Mouse (Mus musculus) stomach, postnatal 0 days (tissue): ENCODE data around the gene Efcab9. TPM values are rescaled to one million over a fixed set of nuclear protein-coding genes. Genes with fewer than 3 reads are reported as not detected.

ENCODE experiments used
- ATAC-seq: fragments of 200-750 bp; cut with Nextera tagmentation; 2 replicates; pipeline ENCODE4 v1.8.0; 2017; ENCODE audit not compliant: low FRiP score, low TSS enrichment
- DNase-seq: peaks from one replicate; pipeline ENCODE4 v3.0.0-alpha.2; 2016; ENCODE audit warnings: low spot score
- H3K27ac ChIP-seq: fragments of 300-500 bp; sonication (generic); replicated peaks from 2 replicates; pipeline ENCODE4 v1.5.1; 2014; ENCODE audit warnings: mild to moderate bottlenecking, control low read depth
- H3K27me3 ChIP-seq: fragments of 300-500 bp; sonication (generic); 2 replicates; pipeline ENCODE4 v1.6.1; 2014; ENCODE audit warnings: low read length; ENCODE audit not compliant: control insufficient read depth, insufficient read depth
- H3K36me3 ChIP-seq: fragments of 300-500 bp; sonication (generic); 2 replicates; pipeline ENCODE4 v1.6.1; 2014; ENCODE audit warnings: low read length, mixed read lengths; ENCODE audit not compliant: control insufficient read depth, insufficient read depth
- H3K4me1 ChIP-seq: fragments of 300-500 bp; sonication (generic); replicated peaks from 2 replicates; pipeline ENCODE4 v1.6.1; 2014; ENCODE audit warnings: antibody characterized with exemption; ENCODE audit not compliant: control insufficient read depth, insufficient read depth
- H3K4me2 ChIP-seq: fragments of 300-500 bp; sonication (generic); replicated peaks from 2 replicates; pipeline ENCODE4 v1.6.1; 2014; ENCODE audit warnings: low read depth, mild to moderate bottlenecking, control low read depth, moderate library complexity
- H3K4me3 ChIP-seq: fragments of 300-500 bp; sonication (generic); 2 replicates; pipeline ENCODE4 v1.5.1; 2014; ENCODE audit warnings: low read depth, low read length, control low read depth
- H3K9ac ChIP-seq: fragments of 300-500 bp; sonication (generic); 2 replicates; pipeline ENCODE4 v1.6.1; 2014; ENCODE audit warnings: mild to moderate bottlenecking, low read length, control low read depth, mixed read lengths
- H3K9me3 ChIP-seq: fragments of 300-500 bp; sonication (generic); 2 replicates; pipeline ENCODE4 v1.6.1; 2016; ENCODE audit warnings: low read length; ENCODE audit not compliant: control insufficient read depth
- CTCF ChIP-seq: IDR thresholded peaks from 2 replicates; pipeline ENCODE4 v1.5.1; 2016; ENCODE audit warnings: antibody characterized with exemption, low read depth, mild to moderate bottlenecking, moderate library complexity
- EP300 ChIP-seq: optimal IDR thresholded peaks from 2 replicates; pipeline ENCODE3; 2016; ENCODE audit warnings: antibody characterized with exemption
- WGBS: fragments of 180-500 bp; shearing (Covaris S2); extraction: QIAGEN DNeasy Blood & Tissue Kit; methylation state at CpG from one replicate; pipeline ENCODE4 v1.1.7; 2014; 5-methylcytosine and 5-hydroxymethylcytosine counted together
- polyA plus RNA-seq: library from polyadenylated mRNA; unstranded; fragments of >200 nt; fragmentation: Nextera tagmentation; extraction: Ambion mirVana; gene quantifications from 2 replicates; pipeline ENCODE4 v1.2.1, GENCODE M21; 2015

The Efcab9 gene
- polyA plus RNA-seq, 1 experiment from 2014 or later: 0.16 TPM

DNA sequence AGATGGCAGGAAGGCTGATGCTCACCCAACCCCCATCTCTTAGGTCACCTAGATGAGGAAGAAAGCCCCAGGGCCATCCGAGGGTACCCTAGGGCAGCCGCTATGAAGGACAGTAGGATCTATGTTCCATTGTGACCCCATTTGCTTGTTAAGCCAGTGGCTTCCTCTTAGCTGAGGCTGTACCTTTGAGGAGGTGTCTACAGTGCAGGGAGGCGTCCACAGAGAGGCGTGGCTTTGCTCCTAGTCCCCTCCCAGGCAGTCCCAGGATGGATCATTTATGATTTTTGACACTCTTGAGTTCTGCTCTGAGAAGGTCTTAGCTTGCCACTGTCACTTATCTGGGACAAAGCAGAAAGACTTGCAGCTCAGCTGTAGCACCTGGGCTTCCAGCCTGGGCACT is 7.0 kb upstream of the Efcab9 start:
- no peak for TF ChIP-seq EP300
- TF ChIP-seq CTCF: no peak
- Histone ChIP-seq H3K4me2 (no peak overlapping the region), H3K9me3 (no peaks in the 10 kb centered on the region), H3K27me3 (no peaks in the 10 kb centered on the region), H3K9ac (no peak overlapping the region), H3K4me3 (no peak overlapping the region), H3K4me1 (no peaks in the 10 kb centered on the region), H3K27ac (no peak overlapping the region), H3K36me3 (no peaks in the 10 kb centered on the region)
- ATAC-seq (no peak), DNase-seq (no peak)
- WGBS: 80% methylated on average over 4 of the region's 4 CpGs

DNA sequence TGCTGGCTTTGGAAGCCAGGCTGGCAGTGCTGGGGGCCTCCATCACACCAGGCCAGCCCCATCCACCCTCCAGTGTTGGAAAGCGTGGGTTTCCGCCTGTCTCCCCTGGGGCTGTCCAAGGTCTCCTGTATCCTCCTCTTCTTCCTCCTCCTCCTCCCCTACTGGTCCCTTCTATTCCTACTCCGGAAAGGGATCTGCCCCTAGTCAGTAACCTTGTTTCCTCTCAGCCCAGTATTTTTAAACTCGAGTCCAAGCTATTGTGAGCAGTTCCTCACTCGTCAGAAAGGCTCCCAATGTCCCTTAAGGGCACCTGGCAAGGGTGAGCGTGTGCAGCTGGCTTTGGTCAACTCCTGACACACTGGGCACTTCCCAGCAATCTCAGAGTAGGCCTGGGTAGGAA is 6.6 kb upstream of the Efcab9 start:
- H3K9ac ChIP-seq: no peak overlapping the region
- ATAC-seq: no peak
- H3K27ac ChIP-seq: no peak overlapping the region
- H3K4me3 ChIP-seq: no peak overlapping the region
- 68% methylated on average over 6 of the region's 6 CpGs for WGBS
- H3K9me3 ChIP-seq: no peaks in the 10 kb centered on the region
- no peaks in the 10 kb centered on the region for H3K36me3 ChIP-seq
- DNase-seq: no peak
- H3K27me3 ChIP-seq: no peaks in the 10 kb centered on the region
- H3K4me2 ChIP-seq: no peak overlapping the region
- H3K4me1 ChIP-seq: 0 out of 2 replicates have a peak, but pooled peaks cover 3% of the 10 kb centered on the region
- TF ChIP-seq CTCF (no peak), EP300 (no peak)

- Histone ChIP-seq H3K9ac (no peak overlapping the region), H3K4me1 (0 out of 2 replicates have a peak, but pooled peaks cover 3% of the 10 kb centered on the region), H3K9me3 (no peaks in the 10 kb centered on the region), H3K4me2 (no peak overlapping the region), H3K4me3 (no peak overlapping the region), H3K36me3 (no peaks in the 10 kb centered on the region), H3K27me3 (no peaks in the 10 kb centered on the region), H3K27ac (no peak overlapping the region)
- 69% methylated on average over 7 of the region's 7 CpGs for WGBS
- no peak for TF ChIP-seq EP300
- TF ChIP-seq CTCF: no peak
- DNase-seq (no peak), ATAC-seq (no peak)
These were observed 5.1 kb upstream of the Efcab9 start for GRCm38 (mm10) chr11:32536954-32537353.

GRCm38 (mm10) chr11:32535646-32536045 is 3.8 kb upstream of the Efcab9 start:
- Histone ChIP-seq H3K27ac (no peak overlapping the region), H3K9ac (no peak overlapping the region), H3K4me3 (no peak overlapping the region), H3K4me2 (no peak overlapping the region), H3K4me1 (0 out of 2 replicates have a peak, but pooled peaks cover 3% of the 10 kb centered on the region), H3K36me3 (no peaks in the 10 kb centered on the region), H3K9me3 (no peaks in the 10 kb centered on the region), H3K27me3 (no peaks in the 10 kb centered on the region)
- WGBS: 94% methylated on average over 4 of the region's 4 CpGs
- ATAC-seq: no peak
- no peak for TF ChIP-seq CTCF
- no peak for TF ChIP-seq EP300
- no peak for DNase-seq

- Histone ChIP-seq H3K4me2 (no peak overlapping the region; the same call in 1 of the 2 replicates), H3K27ac (no peak overlapping the region), H3K36me3 (no peaks in the 10 kb centered on the region), H3K4me3 (no peak overlapping the region), H3K4me1 (0 out of 2 replicates have a peak, but pooled peaks cover 3% of the 10 kb centered on the region), H3K9ac (no peak overlapping the region), H3K27me3 (no peaks in the 10 kb centered on the region), H3K9me3 (no peaks in the 10 kb centered on the region)
- DNase-seq (no peak), ATAC-seq (no peak)
- 76% methylated on average over 7 of the region's 7 CpGs for WGBS
- TF ChIP-seq CTCF (no peak), EP300 (no peak)
These were observed 2.7 kb upstream of the Efcab9 start for GRCm38 (mm10) chr11:32534453-32535075.

DNA sequence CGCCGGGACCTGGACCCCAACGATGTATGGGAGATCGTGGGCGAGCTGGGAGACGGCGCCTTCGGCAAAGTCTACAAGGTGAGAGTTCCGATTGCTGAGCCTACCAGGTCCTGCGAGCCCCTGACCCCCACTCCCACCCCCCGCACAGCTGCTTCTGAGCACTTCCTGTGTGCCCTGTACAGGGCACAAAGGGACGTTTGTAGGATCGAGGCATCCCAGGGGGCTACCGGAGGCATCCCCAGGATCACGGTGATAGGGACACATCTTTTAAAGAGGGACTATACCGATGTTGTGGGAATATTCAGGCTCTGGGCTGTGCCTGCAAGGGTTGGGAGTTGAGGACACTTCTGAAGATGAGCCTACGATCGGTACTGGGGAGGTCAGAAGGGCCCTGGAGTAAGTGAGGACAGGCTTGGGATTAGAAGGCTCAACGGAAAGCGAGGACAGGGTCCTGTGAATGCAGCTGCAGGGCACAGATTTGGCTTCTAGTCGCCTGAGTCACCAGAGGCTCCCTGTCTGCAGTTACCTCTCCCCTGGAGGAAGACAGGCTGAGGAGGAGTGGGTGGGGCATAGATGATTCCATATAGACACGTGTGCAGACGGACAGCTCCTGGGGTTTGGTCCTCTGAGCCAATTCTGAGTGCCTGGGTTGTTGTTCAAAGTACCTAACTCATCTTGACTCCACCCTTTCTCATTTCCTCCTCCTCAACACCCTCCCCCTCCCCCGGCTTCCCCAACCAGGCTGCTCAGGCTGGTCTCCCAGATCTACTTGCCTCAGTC is 1.8 kb upstream of the Efcab9 start:
- Histone ChIP-seq H3K27ac (peak overlapping the region; percentile 53; the same call in 1 of the 2 replicates), H3K9me3 (no peaks in the 10 kb centered on the region), H3K4me3 (peak overlapping the region; percentile 67), H3K4me2 (peak overlapping the region; percentile 94), H3K9ac (peak overlapping the region; percentile 61), H3K4me1 (0 out of 2 replicates have a peak, but pooled peaks cover 3% of the 10 kb centered on the region), H3K36me3 (no peaks in the 10 kb centered on the region), H3K27me3 (no peaks in the 10 kb centered on the region)
- peak; percentile 47 for DNase-seq
- no peak for TF ChIP-seq CTCF
- no peak for TF ChIP-seq EP300
- WGBS: 2% methylated on average over 24 of the region's 24 CpGs
- peak; percentile 28 for ATAC-seq
